Mouse (Mus musculus): ENCODE data around the gene Chchd1. TPM values are rescaled to one million over a fixed set of nuclear protein-coding genes. Genes with fewer than 3 reads are reported as not detected.
A peak's percentile ranks its signal among the peaks of the same experiment; 100 is the strongest.

Gene Chchd1
- total RNA-seq (2021) = 10 to 100 TPM; 47.0 to 55.4 TPM
- long read RNA-seq, experiment 1, transcript Chchd1-201 (3 exons, 616 nt) = major isoform, 20 of 23 reads
- long read RNA-seq, experiment 1, partial matches to known transcripts = 0 of 23 reads
- long read RNA-seq, experiment 1, other reads (novel, unspliced or antisense) = 1 of 23 reads
- long read RNA-seq, experiment 2, transcript Chchd1-201 (3 exons, 616 nt) = major isoform, 22 of 24 reads
- long read RNA-seq, experiment 2, partial matches to known transcripts = 0 of 24 reads
- long read RNA-seq, experiment 2, other reads (novel, unspliced or antisense) = 1 of 24 reads

DNA sequence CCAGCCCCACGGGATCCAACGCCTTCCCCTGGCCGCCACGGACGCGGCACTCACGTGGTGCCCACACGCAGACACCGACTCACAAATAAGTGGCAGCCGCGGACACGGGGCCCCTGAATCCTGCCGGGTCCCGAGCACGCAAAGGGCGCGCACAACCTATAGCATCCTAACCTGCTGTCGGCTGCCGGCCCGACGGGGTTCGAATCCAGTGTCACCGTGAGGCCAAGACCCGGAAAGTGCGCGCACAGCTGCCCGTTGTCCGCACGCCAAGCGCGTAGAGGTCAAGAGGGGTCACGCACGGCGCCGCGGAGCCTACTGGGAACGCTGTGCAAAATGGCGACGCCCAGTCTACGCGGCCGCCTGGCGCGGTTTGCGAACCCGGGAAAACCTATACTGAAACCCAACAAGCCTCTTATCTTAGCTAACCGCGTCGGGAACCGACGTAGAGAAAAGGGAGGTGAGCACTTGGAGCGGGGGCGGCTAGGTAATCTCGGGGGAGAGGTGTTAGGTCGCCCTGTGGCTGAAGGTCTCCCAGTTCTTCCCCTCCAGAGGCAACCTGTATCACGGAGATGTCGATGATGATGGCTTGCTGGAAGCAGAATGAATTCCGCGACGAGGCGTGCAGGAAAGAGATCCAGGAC, at the start of gene Chchd1:
Gene Chchd1, plus strand, starts transcription at position 266 of the 641 bp plus-strand sequence.
- peak; percentile 90 to 91 for DNase-seq (ENCODE audit: low spot score in 2 of 2)

GRCm38 (mm10) chr14:20654690-20655421, 48.0 kb upstream of the Chchd1 start:
- no peak for DNase-seq (ENCODE audit: low spot score in 2 of 2)

DNA sequence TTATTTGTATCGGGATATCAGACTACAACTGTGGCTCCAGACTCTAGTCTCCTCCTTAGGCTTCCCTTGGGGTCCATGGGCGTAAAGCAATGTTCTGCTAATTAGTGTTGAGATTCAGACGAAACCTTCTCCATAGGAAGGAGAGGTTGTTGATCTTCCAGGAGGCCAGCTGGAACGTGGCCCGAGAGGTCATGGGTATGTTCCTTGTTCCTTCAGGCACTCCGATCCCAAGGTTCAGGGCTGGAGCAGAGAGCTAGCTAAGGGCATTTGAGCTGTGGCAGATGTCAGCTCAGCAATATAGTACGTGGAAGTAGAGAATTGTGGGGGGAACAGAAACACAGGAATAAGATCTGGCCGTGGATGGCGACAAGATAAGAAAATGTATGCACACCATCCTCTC, 47.1 kb upstream of the Chchd1 start:
- no peak for DNase-seq (ENCODE audit: low spot score in 2 of 2)

- DNase-seq (ENCODE audit: low spot score in 2 of 2) = no peak
Measured at GRCm38 (mm10) chr14:20656361-20656760, 46.4 kb upstream of the Chchd1 start, which contains the start of gene Myoz1. Gene Myoz1, minus strand, starts transcription at chr14:20656540.

GRCm38 (mm10) chr14:20658326-20658725, 44.5 kb upstream of the Chchd1 start:
- peak; percentile 43 to 57 for DNase-seq (ENCODE audit: low spot score in 2 of 2)

GRCm38 (mm10) chr14:20658902-20659301, 43.9 kb upstream of the Chchd1 start:
- DNase-seq (ENCODE audit: low spot score in 2 of 2) = no peak

- no peak for DNase-seq (ENCODE audit: low spot score in 2 of 2)
Measured at GRCm38 (mm10) chr14:20659687-20660086, 43.1 kb upstream of the Chchd1 start.

DNA sequence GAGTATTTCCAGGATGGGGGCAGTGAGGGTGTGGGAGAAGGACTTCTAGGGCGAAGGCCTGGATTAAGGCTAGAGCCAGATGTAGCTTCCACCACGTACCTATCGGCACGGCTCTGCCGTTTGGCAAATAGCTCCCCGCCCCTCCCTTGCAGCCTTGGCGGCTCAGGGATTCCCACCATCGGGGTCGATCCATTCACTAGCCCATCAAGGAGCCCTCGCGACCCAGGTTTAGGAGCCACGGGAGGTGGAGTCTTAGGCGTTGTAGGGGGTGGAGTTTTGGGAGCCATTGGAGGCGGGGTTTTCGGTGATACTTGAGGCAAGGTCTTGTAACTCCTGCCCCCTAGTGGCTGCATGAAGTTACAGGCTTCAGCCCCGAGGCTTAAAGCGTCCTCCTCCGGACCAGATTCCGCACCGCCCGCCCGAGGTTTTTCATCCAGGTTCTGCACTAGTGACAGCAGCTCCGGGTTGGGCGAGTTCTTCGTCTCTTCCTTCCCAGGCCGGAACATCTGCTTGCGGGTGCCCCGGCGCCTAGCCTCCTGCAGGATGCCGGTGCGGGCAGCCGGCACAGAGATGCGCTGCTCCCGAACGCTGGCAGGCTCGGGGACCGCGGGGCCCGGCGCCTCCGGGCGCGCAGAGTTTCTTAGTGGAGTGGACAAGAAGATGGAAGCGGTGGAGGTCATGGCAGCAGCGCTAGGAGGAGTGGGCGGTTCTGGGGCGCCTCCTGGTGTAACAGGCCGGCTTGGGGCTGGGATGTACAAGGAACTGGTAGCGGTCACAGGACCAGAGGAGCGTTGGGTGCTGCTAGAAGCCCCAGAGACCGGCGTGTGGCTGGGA, 41.8 kb upstream of the Chchd1 start:
- peak; percentile 93 for DNase-seq (ENCODE audit: low spot score in 2 of 2)

GRCm38 (mm10) chr14:20661661-20662331, 41.0 kb upstream of the Chchd1 start:
- no peak for DNase-seq (ENCODE audit: low spot score in 2 of 2)

- DNase-seq (ENCODE audit: low spot score in 2 of 2) = no peak
Measured at GRCm38 (mm10) chr14:20662740-20663139, 40.1 kb upstream of the Chchd1 start.

DNA sequence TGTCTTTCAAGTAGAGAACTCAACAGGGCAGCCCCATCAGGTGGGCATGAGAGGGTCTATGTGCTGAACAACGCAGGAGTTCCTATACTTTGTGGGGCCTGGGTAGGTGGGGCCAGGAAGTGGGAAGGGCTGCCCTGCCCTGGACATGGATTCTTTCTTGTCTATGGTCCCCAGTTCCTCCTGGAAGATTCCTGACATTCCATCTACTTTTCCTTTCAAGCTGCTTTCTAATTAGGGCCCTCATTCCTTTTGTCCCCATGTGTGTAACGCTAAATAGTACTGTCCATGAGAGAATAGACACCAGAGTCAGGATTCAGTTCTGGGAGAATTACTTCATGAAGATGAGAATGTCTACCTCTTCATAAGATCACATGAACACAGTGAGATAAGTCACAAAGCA, 39.2 kb upstream of the Chchd1 start:
- DNase-seq (ENCODE audit: low spot score in 2 of 2) = no peak

DNA sequence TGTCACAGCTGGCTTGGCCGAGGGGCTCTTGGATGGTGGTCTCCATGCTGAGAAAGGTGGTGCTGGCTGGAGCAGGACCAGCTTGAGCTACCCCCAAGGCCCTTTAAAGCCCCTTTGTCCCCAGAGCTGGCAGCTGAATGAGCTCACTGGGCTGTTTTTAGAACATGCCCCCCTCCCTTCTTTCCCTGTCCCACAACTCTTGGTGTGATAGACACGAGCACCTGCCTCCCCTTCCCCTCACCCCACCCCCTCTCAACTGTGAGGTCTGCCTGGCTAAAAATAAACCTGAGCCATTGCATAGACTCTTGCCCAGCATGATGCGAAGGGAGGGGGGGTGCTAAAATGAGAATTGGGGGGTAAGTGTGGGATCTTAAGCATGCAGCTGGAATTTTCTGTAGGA, 38.4 kb upstream of the Chchd1 start:
- no peak for DNase-seq (ENCODE audit: low spot score in 2 of 2)

DNA sequence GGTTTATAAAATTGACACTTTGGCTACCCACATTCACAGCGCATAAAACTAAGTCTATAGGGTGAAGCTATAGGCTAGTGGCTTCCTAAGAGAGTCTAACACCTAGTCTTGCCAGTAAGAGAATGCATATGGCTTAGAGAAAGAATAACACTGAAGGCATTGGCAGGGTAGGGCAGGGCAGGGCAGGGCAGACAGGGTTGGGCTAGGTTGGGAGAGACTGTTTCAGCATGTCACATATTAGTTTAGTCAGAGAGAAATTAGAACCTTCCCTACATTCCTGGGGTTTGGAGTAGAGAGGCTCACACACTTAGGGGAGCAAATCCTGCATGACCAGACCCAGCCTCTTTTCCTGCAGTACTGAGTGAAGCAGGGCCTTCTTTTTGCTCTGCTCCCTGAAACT, 35.3 kb upstream of the Chchd1 start:
- no peak for DNase-seq (ENCODE audit: low spot score in 2 of 2)

DNA sequence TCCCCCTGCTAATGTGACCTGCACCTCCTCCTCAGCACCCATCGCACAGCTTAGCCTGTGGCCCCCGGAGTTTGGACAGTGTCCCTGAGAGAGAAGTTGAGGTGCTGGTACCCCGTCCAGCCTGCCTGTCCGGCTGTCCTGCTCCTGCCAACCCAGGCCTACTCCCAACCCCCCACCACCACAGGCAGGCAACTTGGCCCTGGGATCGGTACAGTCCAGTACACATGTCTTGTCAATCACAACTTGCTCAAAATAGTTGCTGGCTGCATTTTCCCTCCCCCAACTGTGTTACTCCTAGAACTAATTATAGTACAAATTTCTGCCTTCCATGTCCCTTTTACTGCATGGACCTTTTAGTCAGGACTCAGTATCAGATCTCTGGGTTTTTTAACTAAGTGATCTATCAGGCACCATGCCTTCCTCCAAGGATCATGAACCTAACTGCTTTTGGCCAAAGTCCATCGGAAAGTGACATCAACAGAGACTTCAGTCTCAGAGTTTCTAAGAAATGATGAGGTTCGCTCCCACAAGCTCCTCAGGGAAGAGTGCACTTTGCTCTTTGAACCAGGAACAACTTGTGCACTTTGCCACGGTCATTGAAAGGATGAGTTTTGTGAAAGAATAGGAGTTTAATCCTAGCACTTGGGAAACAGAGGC, 34.5 kb upstream of the Chchd1 start, which contains the start of gene Synpo2l:
Gene Synpo2l, minus strand, starts transcription at position 201 of the 657 bp plus-strand sequence.
- no peak for DNase-seq (ENCODE audit: low spot score in 2 of 2)

DNA sequence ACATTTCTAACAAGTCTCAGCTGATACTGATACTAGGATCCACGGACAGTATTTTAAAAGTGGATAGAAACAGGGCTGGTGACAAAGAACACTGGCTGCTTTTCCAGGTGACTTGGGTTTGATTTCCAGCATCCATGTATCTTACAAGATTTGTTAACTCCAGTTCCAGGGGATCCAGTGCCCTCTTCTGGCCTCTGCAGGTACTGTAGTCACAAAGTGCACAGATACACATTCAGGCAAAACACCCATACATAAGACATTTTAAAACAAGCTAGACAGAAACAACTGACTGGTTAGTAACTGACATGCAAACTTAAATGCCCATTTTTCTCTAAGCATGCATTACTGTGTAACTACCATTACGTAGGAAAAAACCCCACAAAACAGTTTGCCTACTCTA, 29.8 kb upstream of the Chchd1 start:
- no peak for DNase-seq (ENCODE audit: low spot score in 2 of 2)

GRCm38 (mm10) chr14:20673735-20674063, 29.1 kb upstream of the Chchd1 start:
- peak; percentile 39 to 42 for DNase-seq (ENCODE audit: low spot score in 2 of 2)

GRCm38 (mm10) chr14:20674064-20674833, 28.6 kb upstream of the Chchd1 start, which contains the start of gene Sec24c:
Gene Sec24c, plus strand, starts transcription at chr14:20674308.
- DNase-seq (ENCODE audit: low spot score in 2 of 2) = peak; percentile 97 to 99

- DNase-seq (ENCODE audit: low spot score in 2 of 2) = no peak
Measured at GRCm38 (mm10) chr14:20677906-20678305, 24.9 kb upstream of the Chchd1 start.

DNA sequence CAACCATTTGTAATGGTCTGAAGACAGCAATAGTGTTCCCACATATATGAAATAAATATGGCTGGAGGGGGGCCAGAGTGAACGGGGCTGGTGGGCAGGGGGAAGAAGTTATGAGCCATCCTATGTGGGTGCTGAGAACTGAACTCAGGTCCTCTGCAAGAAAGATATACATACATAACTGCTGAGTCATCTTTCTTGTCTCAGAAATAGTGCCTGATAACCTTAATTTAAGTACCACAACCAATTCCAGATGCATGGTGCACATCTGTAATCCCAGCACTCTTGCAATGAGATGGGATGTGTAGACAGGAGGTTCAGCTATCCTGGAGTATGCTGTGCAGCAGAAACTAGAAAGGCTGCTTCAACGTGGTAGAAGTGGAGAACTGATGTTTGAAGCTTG, 21.1 kb upstream of the Chchd1 start:
- no peak for DNase-seq (ENCODE audit: low spot score in 2 of 2)

Data from left cerebral cortex, adult 18-20 months (tissue).